Mouse (Mus musculus): Measurements from ENCODE around the gene Pkdcc. TPM values are rescaled to one million over a fixed set of nuclear protein-coding genes. Genes with fewer than 3 reads are reported as not detected.

Pkdcc gene
- total RNA-seq, 1 experiment from 2014 or later, result 154 TPM

- no peak for DNase-seq
These were observed 32.1 kb downstream of the Pkdcc start for GRCm38 (mm10) chr17:83247176-83247575.

GRCm38 (mm10) chr17:83248467-83248866 is 33.4 kb downstream of the Pkdcc start:
- no peak for DNase-seq

- no peak for DNase-seq
These were observed 35.9 kb downstream of the Pkdcc start for GRCm38 (mm10) chr17:83250903-83251526.

- DNase-seq, result no peak
These were observed 38.1 kb downstream of the Pkdcc start for GRCm38 (mm10) chr17:83253051-83253649.

GRCm38 (mm10) chr17:83267202-83268128 is 52.4 kb downstream of the Pkdcc start:
- DNase-seq, result peak; percentile 48

GRCm38 (mm10) chr17:83271509-83271908 is 56.4 kb downstream of the Pkdcc start:
- DNase-seq, result peak; percentile 89

GRCm38 (mm10) chr17:83272641-83273040 is 57.5 kb downstream of the Pkdcc start:
- DNase-seq, result no peak

- DNase-seq, result no peak
These were observed 58.5 kb downstream of the Pkdcc start for GRCm38 (mm10) chr17:83273636-83274035.

- DNase-seq, result no peak
These were observed 59.0 kb downstream of the Pkdcc start for GRCm38 (mm10) chr17:83274101-83274500.

Other genes with a start within 250 kb of the Pkdcc start
- 25.9 and 28.0 TPM in 2 replicates for gene Eml4, start 135.6 kb downstream of the Pkdcc start, total RNA-seq (2021)